Mouse (Mus musculus) erythroblast, embryonic 14.5 days (primary cell): ENCODE results near the gene Gm28048.

Source experiments
- GATA1 ChIP-seq: IDR thresholded peaks from 2 replicates; pipeline ENCODE4 v1.6.1; 2012; ENCODE audit warnings: low read length, inconsistent platforms, mixed read lengths
- TAL1 ChIP-seq: IDR thresholded peaks from 3 replicates; pipeline ENCODE4 v1.6.1; 2012; ENCODE audit warnings: low read length, inconsistent platforms, mixed read lengths

GRCm38 (mm10) chr11:22989786-22990185 lies 7.9 kb upstream of the Gm28048 start:
- TF ChIP-seq TAL1, result no peak
- no peak for TF ChIP-seq GATA1
